Mouse (Mus musculus) cortical plate, adult 2 months (tissue): ENCODE data around the gene Adss. TPM values are rescaled to one million over a fixed set of nuclear protein-coding genes. Genes with fewer than 3 reads are reported as not detected.

Experiments used
- H3K27ac ChIP-seq: fragments of 200-500 bp; 2 replicates; pipeline ENCODE4 v1.5.1; 2012; ENCODE audit warnings: low read length, control low read depth, inconsistent platforms; ENCODE audit not compliant: insufficient read depth
- H3K4me1 ChIP-seq: fragments of 200-500 bp; 2 replicates; pipeline ENCODE4 v1.6.1; 2011; ENCODE audit warnings: low read length; ENCODE audit not compliant: control insufficient read depth, insufficient read depth
- H3K4me3 ChIP-seq: fragments of 200-500 bp; 2 replicates; pipeline ENCODE4 v1.5.1; 2011; ENCODE audit warnings: mild to moderate bottlenecking, low read length, control low read depth; ENCODE audit not compliant: insufficient read depth
- CTCF ChIP-seq: fragments of 200-500 bp; IDR thresholded peaks from 2 replicates; pipeline ENCODE4 v1.5.1; 2011; ENCODE audit warnings: mild to moderate bottlenecking, control low read depth, low read length; ENCODE audit not compliant: insufficient read depth; ENCODE audit errors: extremely low read depth
- POLR2A ChIP-seq: fragments of 200-500 bp; IDR thresholded peaks from 2 replicates; pipeline ENCODE4 v1.6.1; 2011; ENCODE audit warnings: mild to moderate bottlenecking, low read length, control low read depth; ENCODE audit not compliant: insufficient read depth; ENCODE audit errors: extremely low read depth
- polyA plus RNA-seq: library from polyadenylated mRNA; depleted of rRNA; stranded (reverse); fragments of >200 nt; gene quantifications from 2 replicates; pipeline ENCODE4 v1.2.3, GENCODE M21; 2012

Adss gene
- polyA plus RNA-seq, 1 experiment, result 56.0 TPM

DNA sequence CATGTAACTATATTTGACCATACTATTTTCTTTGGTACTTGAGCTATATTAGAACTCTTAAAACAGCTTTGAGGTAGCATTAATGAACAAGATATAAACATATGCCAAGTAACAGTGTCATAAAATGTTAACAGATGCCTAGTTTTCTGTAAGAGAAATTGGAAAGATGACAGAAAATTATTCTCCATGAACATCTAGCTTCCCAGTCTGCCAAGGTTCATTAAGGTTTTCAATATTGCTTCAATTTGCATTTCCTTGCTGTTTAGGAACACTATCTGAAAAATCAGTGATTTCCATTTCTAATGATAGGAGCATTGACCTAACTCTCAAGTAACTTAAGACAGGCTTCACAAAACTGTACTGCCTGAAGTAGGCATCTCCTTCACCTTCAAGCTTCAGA is 27.4 kb downstream of the Adss start:
- H3K27ac ChIP-seq, result no peak overlapping the region
- H3K4me3 ChIP-seq, result no peak overlapping the region
- TF ChIP-seq POLR2A (no peak), CTCF (no peak)
- H3K4me1 ChIP-seq, result no peaks in the 10 kb centered on the region

DNA sequence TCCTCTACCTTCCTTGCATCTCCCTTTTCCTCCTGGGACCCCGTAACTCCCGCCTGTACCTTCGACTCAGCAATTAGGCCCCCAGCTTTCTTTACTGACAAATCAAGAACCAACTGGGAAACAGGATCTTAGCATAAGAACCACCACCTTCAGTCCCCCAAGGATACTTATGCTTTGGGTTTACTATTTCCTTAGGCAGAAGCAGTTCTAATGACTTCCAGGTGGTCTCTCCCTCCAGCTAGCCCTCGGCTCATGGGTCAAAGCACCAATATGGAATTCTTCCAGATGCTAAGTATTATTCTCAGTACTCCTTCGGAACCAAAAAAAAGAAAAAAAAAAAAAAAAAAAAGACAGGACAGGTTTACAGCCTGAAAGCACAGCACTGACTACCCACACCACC is 39.1 kb downstream of the Adss start:
- Histone ChIP-seq H3K4me3 (no peak overlapping the region), H3K27ac (no peak overlapping the region), H3K4me1 (no peaks in the 10 kb centered on the region)
- TF ChIP-seq CTCF (no peak), POLR2A (no peak)

DNA sequence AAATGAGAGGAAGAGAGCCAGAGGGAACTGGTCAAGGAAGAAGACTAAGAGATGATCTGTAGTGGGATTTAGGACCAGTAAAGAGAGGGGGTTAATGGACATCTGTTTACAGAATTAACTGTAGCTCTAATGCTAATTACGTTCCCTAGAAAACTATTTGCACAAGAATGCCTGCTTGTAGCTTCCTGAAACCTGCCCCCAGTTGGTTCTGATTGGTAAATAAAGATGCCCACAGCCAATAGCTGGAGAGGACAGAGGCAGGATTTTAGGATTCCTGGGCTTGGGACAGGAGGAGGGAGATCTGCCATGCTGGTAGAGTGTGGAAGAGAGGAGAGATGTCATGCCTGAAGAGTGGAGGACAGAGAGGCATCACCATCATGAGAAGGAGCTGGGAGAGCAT is 42.8 kb downstream of the Adss start:
- no peak for TF ChIP-seq POLR2A
- no peak for TF ChIP-seq CTCF
- Histone ChIP-seq H3K4me3 (no peak overlapping the region), H3K4me1 (no peaks in the 10 kb centered on the region), H3K27ac (no peak overlapping the region)

DNA sequence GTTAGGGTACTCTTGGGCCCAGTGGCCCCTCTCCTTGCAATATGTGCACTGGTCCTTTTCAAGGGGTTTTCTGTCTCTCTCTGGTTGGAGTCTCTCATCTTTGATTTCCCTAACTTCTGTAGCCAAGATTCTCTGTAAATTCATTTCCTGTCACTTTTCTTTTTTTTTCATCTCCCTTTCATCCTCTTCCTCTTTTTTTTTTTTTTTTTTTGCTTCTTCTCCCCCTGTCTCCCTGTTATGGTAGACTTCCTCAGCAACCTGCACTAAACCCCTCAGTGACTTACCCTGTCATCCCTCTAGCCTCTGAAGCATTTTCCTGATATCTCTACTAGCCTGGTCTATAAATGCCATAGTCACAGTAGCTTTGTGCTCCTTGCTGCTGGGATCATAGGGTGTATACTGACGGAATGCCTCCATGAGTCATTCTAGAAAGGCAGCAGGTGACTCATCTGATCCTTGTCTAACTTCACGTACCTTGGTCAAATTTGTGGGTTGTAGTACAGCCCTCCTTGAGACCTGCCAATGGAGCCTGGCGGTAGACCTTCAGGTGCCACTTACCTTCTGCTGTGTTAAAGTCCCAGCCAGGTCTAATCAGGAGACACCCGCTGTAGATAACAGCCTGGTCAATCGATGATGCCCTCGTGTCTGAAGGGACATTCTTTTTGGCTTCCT is 48.3 kb downstream of the Adss start:
- H3K27ac ChIP-seq, result no peak overlapping the region
- no peak overlapping the region for H3K4me3 ChIP-seq
- H3K4me1 ChIP-seq, result no peaks in the 10 kb centered on the region
- no peak for TF ChIP-seq POLR2A
- no peak for TF ChIP-seq CTCF

GRCm38 (mm10) chr1:177744521-177745325 is 51.6 kb downstream of the Adss start:
- TF ChIP-seq CTCF (no peak), POLR2A (no peak)
- H3K27ac ChIP-seq, result no peak overlapping the region
- H3K4me3 ChIP-seq, result no peak overlapping the region
- no peaks in the 10 kb centered on the region for H3K4me1 ChIP-seq

- H3K4me3 ChIP-seq, result no peak overlapping the region
- no peak overlapping the region for H3K27ac ChIP-seq
- TF ChIP-seq POLR2A (no peak), CTCF (no peak)
- H3K4me1 ChIP-seq, result no peaks in the 10 kb centered on the region
These were observed 54.2 kb downstream of the Adss start for GRCm38 (mm10) chr1:177742119-177742518.

GRCm38 (mm10) chr1:177740707-177741106 is 55.6 kb downstream of the Adss start:
- no peak overlapping the region for H3K27ac ChIP-seq
- H3K4me1 ChIP-seq, result no peaks in the 10 kb centered on the region
- no peak overlapping the region for H3K4me3 ChIP-seq
- no peak for TF ChIP-seq CTCF
- TF ChIP-seq POLR2A, result no peak

GRCm38 (mm10) chr1:177737505-177738105 is 58.7 kb downstream of the Adss start:
- TF ChIP-seq POLR2A (no peak), CTCF (no peak)
- Histone ChIP-seq H3K4me1 (no peaks in the 10 kb centered on the region), H3K27ac (no peak overlapping the region), H3K4me3 (no peak overlapping the region)

- no peak overlapping the region for H3K4me3 ChIP-seq
- H3K4me1 ChIP-seq, result no peaks in the 10 kb centered on the region
- TF ChIP-seq POLR2A (no peak), CTCF (no peak)
- H3K27ac ChIP-seq, result no peak overlapping the region
These were observed 64.3 kb downstream of the Adss start for GRCm38 (mm10) chr1:177731973-177732372.

DNA sequence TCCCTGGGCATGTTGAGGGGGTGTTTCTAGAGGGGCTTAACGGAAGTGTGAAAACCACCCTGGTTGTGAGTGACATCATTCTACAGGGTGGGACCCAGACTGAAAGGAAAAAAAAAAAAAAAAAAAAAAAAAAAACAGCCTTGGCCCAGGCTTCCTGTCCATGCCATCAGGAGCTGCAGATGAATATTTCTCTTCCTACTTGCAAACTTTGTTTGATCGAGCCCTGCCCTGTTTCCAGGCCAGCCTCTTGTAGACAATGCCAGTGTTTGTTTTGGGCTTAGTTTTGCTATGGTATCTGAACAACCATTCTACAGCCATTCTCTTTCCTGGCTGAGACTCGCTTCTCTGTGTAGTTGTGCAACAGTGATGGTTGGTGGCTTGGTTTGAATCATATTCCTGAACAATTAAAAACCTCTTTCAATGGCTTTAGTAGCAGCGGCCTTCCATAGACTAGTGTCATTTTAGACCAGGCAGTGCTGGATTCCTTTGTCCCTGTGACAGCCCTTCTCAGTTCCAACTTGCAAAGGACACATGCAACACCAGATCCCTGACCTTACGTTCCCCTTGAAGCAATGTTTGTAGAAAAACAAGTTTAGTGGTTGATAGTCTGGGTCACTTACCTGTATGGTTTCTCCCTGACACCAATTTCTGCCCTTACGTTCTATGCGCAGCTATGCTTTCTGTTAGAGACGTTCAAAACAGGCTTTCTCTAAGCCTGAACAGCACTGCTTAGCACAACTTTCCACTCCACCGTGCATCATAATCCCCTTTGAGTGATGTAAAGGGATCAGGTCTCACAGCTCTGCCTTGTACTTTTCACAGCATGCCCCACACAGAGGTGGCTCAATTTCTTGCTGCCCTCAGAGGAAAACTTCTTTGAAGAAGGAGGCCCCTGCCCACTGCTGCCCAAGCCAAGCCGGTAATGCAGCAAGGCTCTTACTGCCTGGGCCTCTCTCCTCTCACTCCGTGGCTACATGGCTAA is 67.0 kb downstream of the Adss start, which contains the start of gene 1700016C15Rik:
Gene 1700016C15Rik, plus strand, starts transcription at position 772 of the 982 bp plus-strand sequence.
- TF ChIP-seq CTCF, result no peak
- Histone ChIP-seq H3K27ac (no peak within 1 kb of the TSS), H3K4me3 (no peak within 1 kb of the TSS), H3K4me1 (no peaks in the 10 kb centered on the region)
